Mouse (Mus musculus) kidney, adult 2 months (tissue): ENCODE measurements around the gene Hdlbp. TPM values are rescaled to one million over a fixed set of nuclear protein-coding genes. Genes with fewer than 3 reads are reported as not detected.
A peak's percentile ranks its signal among the peaks of the same experiment; 100 is the strongest.
"Not testable (repeated sequence)": the region's sequence is repeated elsewhere in the genome, so short reads cannot be mapped to it uniquely, and the experiment has no call there.

Source experiments
- DNase-seq: peaks from one replicate; pipeline ENCODE4 v3.0.0; 2021
- H3K27ac ChIP-seq: fragments of 200-500 bp; 2 replicates; pipeline ENCODE4 v1.5.1; 2012; ENCODE audit warnings: low read depth, low read length, control low read depth, inconsistent platforms; ENCODE audit not compliant: insufficient read depth
- H3K27me3 ChIP-seq: fragments of 200-500 bp; replicated peaks from 2 replicates; pipeline ENCODE4 v1.6.1; 2012; ENCODE audit warnings: mild to moderate bottlenecking, moderate library complexity, low read length, inconsistent platforms; ENCODE audit not compliant: control insufficient read depth, insufficient read depth
- H3K36me3 ChIP-seq: fragments of 200-500 bp; 2 replicates; pipeline ENCODE4 v1.6.1; 2012; ENCODE audit warnings: mild to moderate bottlenecking, moderate library complexity, low read length, inconsistent platforms; ENCODE audit not compliant: control insufficient read depth, insufficient read depth
- H3K4me1 ChIP-seq: fragments of 200-500 bp; 2 replicates; pipeline ENCODE4 v1.6.1; 2011; ENCODE audit warnings: low read length; ENCODE audit not compliant: control insufficient read depth, insufficient read depth
- H3K4me3 ChIP-seq: fragments of 200-500 bp; 2 replicates; pipeline ENCODE4 v1.5.1; 2011; ENCODE audit warnings: mild to moderate bottlenecking, low read depth, low read length, control low read depth; ENCODE audit not compliant: insufficient read depth
- CTCF ChIP-seq: fragments of 200-500 bp; conservative IDR thresholded peaks from 2 replicates; pipeline ENCODE4 v1.5.1; 2011; ENCODE audit warnings: low read depth, mild to moderate bottlenecking, control low read depth, low read length, moderate library complexity, mixed read lengths; ENCODE audit not compliant: insufficient read depth, insufficient read length
- POLR2A ChIP-seq: fragments of 200-500 bp; IDR thresholded peaks from one replicate; pipeline ENCODE4 v1.6.1; 2011; ENCODE audit warnings: low read depth, low read length, control low read depth
- WGBS: fragments of 180-500 bp; shearing (Covaris S2); methylation state at CpG from one replicate; pipeline ENCODE4 v1.1.7; 2018; 5-methylcytosine and 5-hydroxymethylcytosine counted together
- polyA plus RNA-seq: library from polyadenylated mRNA; depleted of rRNA; stranded (reverse); fragments of >200 nt; gene quantifications from 2 replicates; pipeline ENCODE4 v1.2.3, GENCODE M21; 2012; rRNA removed

The Hdlbp gene
- 95.0 and 97.8 TPM in 2 replicates for polyA plus RNA-seq

- peak within 1 kb of the TSS; percentile 97 for H3K27ac ChIP-seq
- no peaks in the 10 kb centered on the region for H3K36me3 ChIP-seq
- peak; percentile 62 for TF ChIP-seq POLR2A
- no peak for TF ChIP-seq CTCF
- no peaks in the 10 kb centered on the region for H3K4me1 ChIP-seq
- WGBS = under 1% methylated on average over 74 of the region's 74 CpGs
- peak; percentile 99 for DNase-seq
- H3K27me3 ChIP-seq = no peaks in the 10 kb centered on the region
- peak within 1 kb of the TSS; percentile 94 for H3K4me3 ChIP-seq
Observed at GRCm38 (mm10) chr1:93478586-93479475, at the start of gene Hdlbp. Gene Hdlbp, minus strand, starts transcription at chr1:93478815.

- Histone ChIP-seq H3K4me3 (no peak overlapping the region), H3K4me1 (peaks cover 9% of the 10 kb centered on the region), H3K27ac (no peak overlapping the region), H3K27me3 (no peaks in the 10 kb centered on the region), H3K36me3 (no peaks in the 10 kb centered on the region)
- TF ChIP-seq POLR2A = no peak
- no peak for TF ChIP-seq CTCF
- 78% methylated on average over 1 of the region's 1 CpGs for whole genome bisulfite sequencing
- no peak for DNase-seq
Observed at GRCm38 (mm10) chr1:93522325-93522724, 43.7 kb upstream of the Hdlbp start.

- TF ChIP-seq CTCF (no peak), POLR2A (no peak)
- peaks cover 9% of the 10 kb centered on the region for H3K4me1 ChIP-seq
- no peaks in the 10 kb centered on the region for H3K27me3 ChIP-seq
- no peak overlapping the region for H3K27ac ChIP-seq
- WGBS = 59% methylated on average over 2 of the region's 2 CpGs
- no peaks in the 10 kb centered on the region for H3K36me3 ChIP-seq
- no peak overlapping the region for H3K4me3 ChIP-seq
- DNase-seq = peak; percentile 53
Observed at GRCm38 (mm10) chr1:93521491-93521890, 42.9 kb upstream of the Hdlbp start.

- Histone ChIP-seq H3K4me3 (no peak overlapping the region), H3K27me3 (no peaks in the 10 kb centered on the region), H3K4me1 (peaks cover 9% of the 10 kb centered on the region; the same call in 1 of the 2 replicates), H3K27ac (no peak overlapping the region), H3K36me3 (no peaks in the 10 kb centered on the region)
- DNase-seq = no peak
- 80% methylated on average over 14 of the region's 14 CpGs for WGBS
- TF ChIP-seq POLR2A (no peak), CTCF (no peak)
Observed at GRCm38 (mm10) chr1:93513221-93513620, 34.6 kb upstream of the Hdlbp start.

- TF ChIP-seq CTCF = no peak
- TF ChIP-seq POLR2A = no peak
- Histone ChIP-seq H3K36me3 (no peaks in the 10 kb centered on the region), H3K27ac (peak overlapping the region; percentile 39)
Observed at GRCm38 (mm10) chr1:93512351-93512690, 33.7 kb upstream of the Hdlbp start.

GRCm38 (mm10) chr1:93511585-93512350, 33.2 kb upstream of the Hdlbp start, which contains the start of gene Farp2:
Gene Farp2, plus strand, starts transcription at chr1:93512079.
- Histone ChIP-seq H3K27me3 (no peaks in the 10 kb centered on the region), H3K4me3 (peak within 1 kb of the TSS; percentile 94), H3K36me3 (no peaks in the 10 kb centered on the region), H3K27ac (peak within 1 kb of the TSS; percentile 62), H3K4me1 (peaks cover 9% of the 10 kb centered on the region; the same call in 1 of the 2 replicates)
- DNase-seq = peak; percentile 99
- TF ChIP-seq CTCF (no peak), POLR2A (peak; percentile 55)
- under 1% methylated on average over 66 of the region's 71 CpGs for WGBS

More at GRCm38 (mm10) chr1:93512351-93512690, 33.7 kb upstream of the Hdlbp start:
- WGBS = under 1% methylated on average over 15 of the region's 15 CpGs
- Histone ChIP-seq H3K4me3 (peak overlapping the region; percentile 94), H3K27me3 (no peaks in the 10 kb centered on the region), H3K4me1 (peaks cover 9% of the 10 kb centered on the region; the same call in 1 of the 2 replicates)
- DNase-seq = no peak

GRCm38 (mm10) chr1:93508576-93508975, 30.0 kb upstream of the Hdlbp start:
- not testable (repeated sequence) for H3K27me3 ChIP-seq, H3K4me1 ChIP-seq, H3K4me3 ChIP-seq, DNase-seq, H3K36me3 ChIP-seq, H3K27ac ChIP-seq
- 21% methylated on average over 1 of the region's 1 CpGs for WGBS
